Mouse (Mus musculus) cerebellum, adult 8-10 months (tissue): ENCODE data around the gene Adamts4.

Experiments
- DNase-seq: peaks from one replicate; pipeline ENCODE4 v3.0.0; 2022

Gene Adamts4

GRCm38 (mm10) chr1:171249913-171250600, at the start of gene Adamts4:
Adamts4 (plus strand) TSS chr1:171250421.
- no peak for DNase-seq

- no peak for DNase-seq
Observed at GRCm38 (mm10) chr1:171200769-171201168, 49.5 kb upstream of the Adamts4 start.

- no peak for DNase-seq
Observed at GRCm38 (mm10) chr1:171203471-171204248, 46.6 kb upstream of the Adamts4 start.

- no peak for DNase-seq
Observed at GRCm38 (mm10) chr1:171204249-171204644, 46.0 kb upstream of the Adamts4 start.

- no peak for DNase-seq
Observed at GRCm38 (mm10) chr1:171205704-171206493, 44.3 kb upstream of the Adamts4 start.

- no peak for DNase-seq
Observed at GRCm38 (mm10) chr1:171209409-171209808, 40.8 kb upstream of the Adamts4 start.

GRCm38 (mm10) chr1:171212854-171213253, 37.4 kb upstream of the Adamts4 start:
- no peak for DNase-seq

GRCm38 (mm10) chr1:171213801-171214496, 36.3 kb upstream of the Adamts4 start, which contains the start of gene Nr1i3:
Nr1i3 (plus strand) TSS chr1:171213970.
- DNase-seq = no peak

GRCm38 (mm10) chr1:171216241-171216955, 33.8 kb upstream of the Adamts4 start:
- no peak for DNase-seq

GRCm38 (mm10) chr1:171220871-171221270, 29.4 kb upstream of the Adamts4 start:
- peak; percentile 86 for DNase-seq

- DNase-seq = no peak
Observed at GRCm38 (mm10) chr1:171221281-171222193, 28.7 kb upstream of the Adamts4 start.

GRCm38 (mm10) chr1:171222238-171223155, 27.7 kb upstream of the Adamts4 start, which contains the start of gene Tomm40l:
Tomm40l (minus strand) TSS chr1:171222514.
- DNase-seq = peak; percentile 93

GRCm38 (mm10) chr1:171223168-171223567, 27.1 kb upstream of the Adamts4 start:
- no peak for DNase-seq

- no peak for DNase-seq
Observed at GRCm38 (mm10) chr1:171223796-171224195, 26.4 kb upstream of the Adamts4 start.

- no peak for DNase-seq
Observed at GRCm38 (mm10) chr1:171224857-171225256, 25.4 kb upstream of the Adamts4 start, which contains the start of gene Apoa2. Apoa2 (plus strand) TSS chr1:171225054.

- no peak for DNase-seq
Observed at GRCm38 (mm10) chr1:171226780-171227179, 23.4 kb upstream of the Adamts4 start.

- DNase-seq = no peak
Observed at GRCm38 (mm10) chr1:171227879-171228278, 22.3 kb upstream of the Adamts4 start.

- no peak for DNase-seq
Observed at GRCm38 (mm10) chr1:171229750-171230149, 20.5 kb upstream of the Adamts4 start.

- no peak for DNase-seq
Observed at GRCm38 (mm10) chr1:171230215-171230614, 20.0 kb upstream of the Adamts4 start.

- DNase-seq = no peak
Observed at GRCm38 (mm10) chr1:171231844-171232243, 18.4 kb upstream of the Adamts4 start.
